Mouse (Mus musculus) brown adipose tissue, adult 24 weeks (tissue): Measurements from ENCODE around the gene Zswim8. TPM values are rescaled to one million over a fixed set of nuclear protein-coding genes. Genes with fewer than 3 reads are reported as not detected.
A peak's percentile ranks its signal among the peaks of the same experiment; 100 is the strongest.

Experiments used
- H3K27ac ChIP-seq: fragments of 200-500 bp; replicated peaks from 2 replicates; pipeline ENCODE4 v1.5.1; 2012; ENCODE audit warnings: low read depth, mild to moderate bottlenecking, low read length
- H3K4me1 ChIP-seq: fragments of 200-500 bp; 2 replicates; pipeline ENCODE4 v1.6.1; 2012; ENCODE audit warnings: low read length, mixed read lengths; ENCODE audit not compliant: control insufficient read depth, insufficient read depth, insufficient read length
- H3K4me3 ChIP-seq: fragments of 200-500 bp; 2 replicates; pipeline ENCODE4 v1.5.1; 2012; ENCODE audit warnings: low read depth, mild to moderate bottlenecking, low read length, moderate library complexity; ENCODE audit not compliant: insufficient read depth
- polyA plus RNA-seq: library from polyadenylated mRNA; stranded (reverse); fragments of >200 nt; gene quantifications from 2 replicates; pipeline ENCODE4 v1.2.4, GENCODE M21; 2012; ENCODE audit not compliant: missing spikeins, insufficient read depth, insufficient read length

The Zswim8 gene
- 22.1 and 28.2 TPM in 2 replicates for polyA plus RNA-seq

DNA sequence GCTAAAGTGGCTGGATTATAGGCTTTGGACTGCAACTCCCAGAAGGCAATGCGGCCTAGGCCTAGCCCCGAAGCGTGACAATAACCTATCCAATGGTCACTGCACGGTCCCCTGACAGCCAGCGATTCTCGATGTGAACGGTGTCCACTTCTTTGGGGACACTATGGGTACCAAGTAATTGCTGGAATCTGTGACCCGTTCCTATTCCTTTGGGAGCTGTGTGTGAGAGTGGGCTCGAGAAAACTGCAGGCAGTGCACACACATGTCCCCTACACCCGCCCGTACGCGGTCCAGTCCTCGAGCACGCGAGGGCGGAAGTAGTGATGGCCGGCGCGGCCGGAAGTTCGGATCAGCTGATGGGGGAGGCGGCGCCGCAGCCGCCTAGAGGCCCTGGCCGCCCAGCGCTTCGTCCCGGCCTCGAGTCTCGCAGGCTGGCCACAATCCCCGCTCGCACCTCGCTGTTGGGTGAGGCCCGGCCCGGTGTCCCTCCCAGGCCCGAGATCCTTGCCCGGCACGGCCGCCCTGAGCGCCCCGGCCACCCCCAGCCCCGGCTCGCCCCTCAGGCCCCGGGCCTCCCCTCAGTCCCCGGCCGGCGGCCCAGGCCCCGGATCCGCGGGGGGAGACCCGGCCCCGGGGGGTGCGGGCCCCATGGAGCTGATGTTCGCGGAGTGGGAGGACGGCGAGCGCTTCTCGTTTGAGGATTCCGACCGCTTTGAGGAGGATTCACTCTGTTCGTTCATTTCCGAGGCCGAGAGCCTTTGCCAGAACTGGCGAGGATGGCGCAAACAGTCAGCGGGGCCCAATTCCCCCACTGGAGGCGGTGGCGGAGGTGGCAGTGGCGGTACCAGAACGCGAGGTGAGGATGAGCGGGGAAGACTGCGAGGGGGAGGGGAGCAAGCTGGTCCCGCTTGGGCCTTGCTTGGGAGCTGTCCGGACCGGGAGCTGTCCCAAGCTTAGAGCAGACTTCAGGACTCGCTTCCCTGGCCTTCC, at the start of gene Zswim8:
Gene Zswim8, plus strand, starts transcription at position 352 of the 990 bp plus-strand sequence.
- Histone ChIP-seq H3K4me1 (peaks cover 10% of the 10 kb centered on the region; the same call in 1 of the 2 replicates), H3K4me3 (peak within 1 kb of the TSS; percentile 81)

GRCm38 (mm10) chr14:20658326-20658725, 49.0 kb upstream of the Zswim8 start:
- H3K27ac ChIP-seq: no peak overlapping the region
- peaks cover 2% of the 10 kb centered on the region for H3K4me1 ChIP-seq
- no peak overlapping the region for H3K4me3 ChIP-seq

More for the DNA sequence above, at the start of gene Zswim8:
- H3K27ac ChIP-seq: peak within 1 kb of the TSS; percentile 83

DNA sequence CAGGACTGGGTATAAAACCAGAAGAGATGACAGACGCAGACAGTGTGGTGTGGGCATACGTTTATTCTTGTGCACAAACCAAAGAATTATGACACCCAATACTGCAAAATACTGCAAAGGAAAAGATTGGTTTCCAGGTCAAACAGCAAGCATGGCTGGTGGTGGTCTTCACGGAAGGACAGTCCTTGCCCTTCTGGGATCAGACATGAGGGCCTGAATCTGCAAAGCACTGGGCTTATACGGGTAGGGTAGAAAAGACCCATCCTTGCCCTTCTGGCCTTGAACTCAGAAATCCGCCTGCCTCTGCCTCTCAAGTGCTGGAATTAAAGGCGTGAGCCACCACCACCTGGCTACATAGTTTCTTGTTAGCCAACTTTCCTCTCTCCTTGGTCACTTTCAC, 48.5 kb upstream of the Zswim8 start:
- Histone ChIP-seq H3K4me1 (peaks cover 2% of the 10 kb centered on the region), H3K27ac (no peak overlapping the region), H3K4me3 (no peak overlapping the region)

GRCm38 (mm10) chr14:20659687-20660086, 47.7 kb upstream of the Zswim8 start:
- no peak overlapping the region for H3K4me3 ChIP-seq
- no peak overlapping the region for H3K27ac ChIP-seq
- H3K4me1 ChIP-seq: peaks cover 2% of the 10 kb centered on the region

- H3K4me3 ChIP-seq: peak overlapping the region; percentile 74
- no peaks in the 10 kb centered on the region; the same call in 1 of the 2 replicates for H3K4me1 ChIP-seq
- no peak overlapping the region for H3K27ac ChIP-seq
Observed at GRCm38 (mm10) chr14:20660827-20661660, 46.3 kb upstream of the Zswim8 start.

DNA sequence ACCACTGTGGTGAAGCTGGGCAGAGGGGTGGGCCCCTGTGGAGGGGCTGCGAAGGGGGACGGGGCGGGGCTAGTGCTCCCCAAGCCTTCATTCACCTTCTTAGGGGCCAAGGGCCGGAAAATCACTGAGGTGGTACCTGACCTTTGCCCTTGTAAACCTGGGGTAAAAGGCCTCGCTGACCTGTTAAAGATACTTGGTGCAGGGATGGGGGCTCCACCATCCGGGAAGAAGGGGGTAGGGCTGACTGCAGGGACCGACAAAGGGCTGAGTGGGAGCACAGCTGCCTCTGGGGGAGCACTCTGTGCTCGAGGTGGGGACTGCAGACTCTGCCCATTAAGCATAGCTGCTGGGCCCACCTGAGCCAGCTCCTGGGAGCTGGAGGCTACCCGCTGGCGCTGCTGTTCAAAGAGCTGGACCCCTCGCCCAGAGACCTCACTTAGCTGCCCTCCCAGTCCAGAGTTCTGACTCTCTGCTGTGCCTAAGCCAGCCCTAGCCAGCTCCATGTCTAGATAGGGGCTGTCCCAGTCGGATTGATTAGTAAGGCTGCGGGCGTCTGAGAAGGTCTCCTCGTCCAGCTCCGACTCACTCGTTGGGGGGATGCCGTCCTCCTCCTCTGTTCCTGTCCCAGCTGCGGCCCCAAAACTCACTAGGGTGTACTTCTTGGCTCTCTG, 45.6 kb upstream of the Zswim8 start:
- Histone ChIP-seq H3K4me3 (peak overlapping the region; percentile 74), H3K4me1 (no peaks in the 10 kb centered on the region; the same call in 1 of the 2 replicates), H3K27ac (no peak overlapping the region)

- no peak overlapping the region for H3K27ac ChIP-seq
Observed at GRCm38 (mm10) chr14:20662740-20663139, 44.6 kb upstream of the Zswim8 start.

GRCm38 (mm10) chr14:20663601-20664000, 43.8 kb upstream of the Zswim8 start:
- H3K27ac ChIP-seq: no peak overlapping the region
- no peak overlapping the region for H3K4me3 ChIP-seq
- no peaks in the 10 kb centered on the region; the same call in 1 of the 2 replicates for H3K4me1 ChIP-seq

More at GRCm38 (mm10) chr14:20662740-20663139, 44.6 kb upstream of the Zswim8 start:
- Histone ChIP-seq H3K4me3 (no peak overlapping the region), H3K4me1 (no peaks in the 10 kb centered on the region; the same call in 1 of the 2 replicates)

- Histone ChIP-seq H3K4me3 (no peak overlapping the region), H3K27ac (no peak overlapping the region), H3K4me1 (no peaks in the 10 kb centered on the region; the same call in 1 of the 2 replicates)
Observed at GRCm38 (mm10) chr14:20664436-20664835, 42.9 kb upstream of the Zswim8 start.

DNA sequence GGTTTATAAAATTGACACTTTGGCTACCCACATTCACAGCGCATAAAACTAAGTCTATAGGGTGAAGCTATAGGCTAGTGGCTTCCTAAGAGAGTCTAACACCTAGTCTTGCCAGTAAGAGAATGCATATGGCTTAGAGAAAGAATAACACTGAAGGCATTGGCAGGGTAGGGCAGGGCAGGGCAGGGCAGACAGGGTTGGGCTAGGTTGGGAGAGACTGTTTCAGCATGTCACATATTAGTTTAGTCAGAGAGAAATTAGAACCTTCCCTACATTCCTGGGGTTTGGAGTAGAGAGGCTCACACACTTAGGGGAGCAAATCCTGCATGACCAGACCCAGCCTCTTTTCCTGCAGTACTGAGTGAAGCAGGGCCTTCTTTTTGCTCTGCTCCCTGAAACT, 39.9 kb upstream of the Zswim8 start:
- no peaks in the 10 kb centered on the region for H3K4me1 ChIP-seq
- H3K4me3 ChIP-seq: no peak overlapping the region
- no peak overlapping the region for H3K27ac ChIP-seq

DNA sequence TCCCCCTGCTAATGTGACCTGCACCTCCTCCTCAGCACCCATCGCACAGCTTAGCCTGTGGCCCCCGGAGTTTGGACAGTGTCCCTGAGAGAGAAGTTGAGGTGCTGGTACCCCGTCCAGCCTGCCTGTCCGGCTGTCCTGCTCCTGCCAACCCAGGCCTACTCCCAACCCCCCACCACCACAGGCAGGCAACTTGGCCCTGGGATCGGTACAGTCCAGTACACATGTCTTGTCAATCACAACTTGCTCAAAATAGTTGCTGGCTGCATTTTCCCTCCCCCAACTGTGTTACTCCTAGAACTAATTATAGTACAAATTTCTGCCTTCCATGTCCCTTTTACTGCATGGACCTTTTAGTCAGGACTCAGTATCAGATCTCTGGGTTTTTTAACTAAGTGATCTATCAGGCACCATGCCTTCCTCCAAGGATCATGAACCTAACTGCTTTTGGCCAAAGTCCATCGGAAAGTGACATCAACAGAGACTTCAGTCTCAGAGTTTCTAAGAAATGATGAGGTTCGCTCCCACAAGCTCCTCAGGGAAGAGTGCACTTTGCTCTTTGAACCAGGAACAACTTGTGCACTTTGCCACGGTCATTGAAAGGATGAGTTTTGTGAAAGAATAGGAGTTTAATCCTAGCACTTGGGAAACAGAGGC, 39.1 kb upstream of the Zswim8 start, which contains the start of gene Synpo2l:
Gene Synpo2l, minus strand, starts transcription at position 201 of the 657 bp plus-strand sequence.
- H3K27ac ChIP-seq: no peak within 1 kb of the TSS
- no peak within 1 kb of the TSS; the same call in 1 of the 2 replicates for H3K4me3 ChIP-seq
- no peaks in the 10 kb centered on the region for H3K4me1 ChIP-seq

DNA sequence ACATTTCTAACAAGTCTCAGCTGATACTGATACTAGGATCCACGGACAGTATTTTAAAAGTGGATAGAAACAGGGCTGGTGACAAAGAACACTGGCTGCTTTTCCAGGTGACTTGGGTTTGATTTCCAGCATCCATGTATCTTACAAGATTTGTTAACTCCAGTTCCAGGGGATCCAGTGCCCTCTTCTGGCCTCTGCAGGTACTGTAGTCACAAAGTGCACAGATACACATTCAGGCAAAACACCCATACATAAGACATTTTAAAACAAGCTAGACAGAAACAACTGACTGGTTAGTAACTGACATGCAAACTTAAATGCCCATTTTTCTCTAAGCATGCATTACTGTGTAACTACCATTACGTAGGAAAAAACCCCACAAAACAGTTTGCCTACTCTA, 34.4 kb upstream of the Zswim8 start:
- Histone ChIP-seq H3K4me3 (no peak overlapping the region), H3K4me1 (peaks cover 3% of the 10 kb centered on the region; the same call in 1 of the 2 replicates), H3K27ac (peak overlapping the region; percentile 61; the same call in 1 of the 2 replicates)

DNA sequence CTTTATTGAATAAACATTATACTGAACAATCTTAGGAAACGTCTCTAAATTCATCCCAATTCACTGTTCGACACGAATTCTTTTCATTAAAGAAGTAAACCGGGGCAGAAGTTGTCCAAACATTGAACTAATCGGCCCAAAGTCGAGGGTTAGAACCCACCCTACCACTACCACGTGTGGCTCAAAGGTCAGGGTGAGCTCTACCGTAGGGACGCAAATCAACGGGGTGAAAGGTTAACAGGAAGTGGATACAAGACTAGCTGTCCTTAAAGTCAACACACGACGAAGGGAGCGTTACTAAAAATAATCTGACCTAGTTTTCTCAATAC, 33.7 kb upstream of the Zswim8 start:
- H3K4me1 ChIP-seq: peaks cover 3% of the 10 kb centered on the region; the same call in 1 of the 2 replicates
- H3K27ac ChIP-seq: peak overlapping the region; percentile 98
- H3K4me3 ChIP-seq: peak overlapping the region; percentile 63
